ENCODE assay signal across 8 mouse cellular contexts in genomic region chr8:84638555-84639161, GRCm38 (mm10). TPM values are rescaled to one million over a fixed set of nuclear protein-coding genes. Genes with fewer than 3 reads are reported as not detected.
DNase-seq lines count a peak whose midpoint lies in the region; ATAC-seq and TF ChIP-seq lines count a peak whose summit lies in the region.

No protein-coding gene starts in this region.

- DNase-seq in urinary bladder, postnatal 25 days (ENCODE audit: low spot score): peak; percentile 19
- DNase-seq in urinary bladder, adult 18-20 months (ENCODE audit: low spot score in 2 of 2): no peak
- peak; percentile 70 for DNase-seq in embryo, embryonic 11 days
- DNase-seq in heart, postnatal 0 days (ENCODE audit: low spot score): no peak
- DNase-seq in adipocyte (ENCODE audit: low spot score): no peak

- no peak for TF ChIP-seq EP300 in heart, postnatal 0 days (IDR thresholded peaks at IDR 0.05; ENCODE audit: low read depth)

- ATAC-seq in heart, postnatal 0 days (ENCODE audit: insufficient read depth, low read depth): peak; percentile 9
- peak; percentile 27; the same call in 1 of the 2 replicates for ATAC-seq in limb, embryonic 15.5 days (ENCODE audit: insufficient number of reproducible peaks, low FRiP score, low TSS enrichment, low read depth)
- ATAC-seq in neural tube, embryonic 12.5 days (ENCODE audit: low FRiP score, low read depth): peak; percentile 27
- ATAC-seq in megakaryocyte progenitor cell, adult 5-6 weeks (replicated peaks; ENCODE audit: poor library complexity): no peak

- H3K9me3 ChIP-seq in heart, postnatal 0 days (replicated peaks; ENCODE audit: control insufficient read depth, low read length): no peaks in the 10 kb centered on the region
- no peaks in the 10 kb centered on the region for H3K9me3 ChIP-seq in limb, embryonic 15.5 days
- H3K9me3 ChIP-seq in neural tube, embryonic 12.5 days: no peaks in the 10 kb centered on the region

- 2% methylated on average over 33 of the region's 52 CpGs for WGBS in heart, postnatal 0 days
- WGBS in limb, embryonic 15.5 days: under 1% methylated on average over 42 of the region's 52 CpGs
- 1% methylated on average over 46 of the region's 52 CpGs for WGBS in neural tube, embryonic 12.5 days

- peak overlapping the region; percentile 81 for H3K4me2 ChIP-seq in heart, postnatal 0 days (ENCODE audit: low read depth, low read length)
- peak overlapping the region; percentile 81 for H3K4me2 ChIP-seq in limb, embryonic 15.5 days
- peak overlapping the region; percentile 90 for H3K4me2 ChIP-seq in neural tube, embryonic 12.5 days (replicated peaks)

- no peak for TF ChIP-seq CTCF in heart, postnatal 0 days (IDR thresholded peaks at IDR 0.05; ENCODE audit: low read depth)

- H3K36me3 ChIP-seq in heart, postnatal 0 days (replicated peaks; ENCODE audit: control insufficient read depth, insufficient read depth, low read length): no peaks in the 10 kb centered on the region
- no peaks in the 10 kb centered on the region for H3K36me3 ChIP-seq in limb, embryonic 15.5 days
- peaks cover 1% of the 10 kb centered on the region for H3K36me3 ChIP-seq in neural tube, embryonic 12.5 days

- H3K4me1 ChIP-seq in heart, postnatal 0 days (ENCODE audit: control insufficient read depth, insufficient read depth): no peaks in the 10 kb centered on the region
- peaks cover 42% of the 10 kb centered on the region for H3K4me1 ChIP-seq in limb, embryonic 15.5 days
- H3K4me1 ChIP-seq in neural tube, embryonic 12.5 days: peaks cover 29% of the 10 kb centered on the region

- peak overlapping the region; percentile 73 for H3K4me3 ChIP-seq in heart, postnatal 0 days (ENCODE audit: low read depth, low read length)
- H3K4me3 ChIP-seq in limb, embryonic 15.5 days: peak overlapping the region; percentile 52
- H3K4me3 ChIP-seq in neural tube, embryonic 12.5 days: peak overlapping the region; percentile 53

- H3K9ac ChIP-seq in heart, postnatal 0 days (replicated peaks; ENCODE audit: low read depth, low read length): peak overlapping the region; percentile 56
- H3K9ac ChIP-seq in limb, embryonic 15.5 days: peak overlapping the region; percentile 66
- H3K9ac ChIP-seq in neural tube, embryonic 12.5 days: peak overlapping the region; percentile 77

- no peaks in the 10 kb centered on the region for H3K27me3 ChIP-seq in heart, postnatal 0 days (ENCODE audit: control insufficient read depth, insufficient read depth, low read length)
- no peaks in the 10 kb centered on the region for H3K27me3 ChIP-seq in limb, embryonic 15.5 days
- H3K27me3 ChIP-seq in neural tube, embryonic 12.5 days (replicated peaks): no peaks in the 10 kb centered on the region

- H3K27ac ChIP-seq in heart, postnatal 0 days (ENCODE audit: low read depth): peak overlapping the region; percentile 73
- peak overlapping the region; percentile 94 for H3K27ac ChIP-seq in limb, embryonic 15.5 days
- peak overlapping the region; percentile 80 for H3K27ac ChIP-seq in neural tube, embryonic 12.5 days

RNA-seq across cellular contexts. Expression of gene Ier2, which starts 24.0 kb away (rescaled TPM):
- total RNA-seq in heart, postnatal 0 days (2014; rRNA removed; ENCODE audit: low replicate concordance): 17.0 and 23.2 TPM in 2 replicates
- polyA plus RNA-seq in heart, postnatal 0 days (2015; fragmentation: Nextera tagmentation; extraction: Ambion mirVana): 33.3 and 38.3 TPM in 2 replicates
- 80.6 and 81.7 TPM in 2 replicates for polyA plus RNA-seq in limb, embryonic 15.5 days (2015; fragmentation: Nextera tagmentation; extraction: Ambion mirVana)
- 72.4 and 72.8 TPM in 2 replicates for polyA plus RNA-seq in neural tube, embryonic 12.5 days (2016; fragmentation: Nextera tagmentation; extraction: Ambion mirVana)
- total RNA-seq in megakaryocyte progenitor cell, adult 5-6 weeks (2015): 43.5 and 61.9 TPM in 2 replicates
- 34.4 and 49.8 TPM in 2 replicates for total RNA-seq in megakaryocyte progenitor cell, adult 5-6 weeks (2017)

RNA-seq across cellular contexts. Expression of gene Trmt1, which starts 47.4 kb away (rescaled TPM):
- total RNA-seq in heart, postnatal 0 days (2014; rRNA removed; ENCODE audit: low replicate concordance): 98.3 and 116 TPM in 2 replicates
- 28.4 and 29.5 TPM in 2 replicates for polyA plus RNA-seq in heart, postnatal 0 days (2015; fragmentation: Nextera tagmentation; extraction: Ambion mirVana)
- polyA plus RNA-seq in limb, embryonic 15.5 days (2015; fragmentation: Nextera tagmentation; extraction: Ambion mirVana): 63.3 and 64.5 TPM in 2 replicates
- 58.5 and 59.1 TPM in 2 replicates for polyA plus RNA-seq in neural tube, embryonic 12.5 days (2016; fragmentation: Nextera tagmentation; extraction: Ambion mirVana)
- total RNA-seq in megakaryocyte progenitor cell, adult 5-6 weeks (2015): 56.0 and 64.4 TPM in 2 replicates
- 82.2 and 84.4 TPM in 2 replicates for total RNA-seq in megakaryocyte progenitor cell, adult 5-6 weeks (2017)

RNA-seq across cellular contexts. Expression of gene Nacc1, which starts 49.0 kb away (rescaled TPM):
- 68.0 and 83.6 TPM in 2 replicates for total RNA-seq in heart, postnatal 0 days (2014; rRNA removed; ENCODE audit: low replicate concordance)
- polyA plus RNA-seq in heart, postnatal 0 days (2015; fragmentation: Nextera tagmentation; extraction: Ambion mirVana): 6.2 and 6.9 TPM in 2 replicates
- 13.5 and 13.8 TPM in 2 replicates for polyA plus RNA-seq in limb, embryonic 15.5 days (2015; fragmentation: Nextera tagmentation; extraction: Ambion mirVana)
- 17.2 and 19.2 TPM in 2 replicates for polyA plus RNA-seq in neural tube, embryonic 12.5 days (2016; fragmentation: Nextera tagmentation; extraction: Ambion mirVana)
- total RNA-seq in megakaryocyte progenitor cell, adult 5-6 weeks (2015): 71.6 and 77.1 TPM in 2 replicates
- total RNA-seq in megakaryocyte progenitor cell, adult 5-6 weeks (2017): 50.9 and 53.5 TPM in 2 replicates

Comparison
In these comparisons a context has a peak if more than half of its experiments do, and no peak if none do; other contexts are left out.
1. DNase-seq: peak in urinary bladder, postnatal 25 days (single experiment) and embryo, embryonic 11 days (single experiment); none in urinary bladder, adult 18-20 months (0 of 2), heart, postnatal 0 days (single experiment) and adipocyte (single experiment).
2. Peak in every context shown above with its lines, with median percentiles within 50 percentile points of each other: H3K27ac ChIP-seq, H3K4me2 ChIP-seq, H3K4me3 ChIP-seq and H3K9ac ChIP-seq.